Mouse (Mus musculus): ENCODE results near the gene Ccdc175.
A peak's percentile ranks its signal among the peaks of the same experiment; 100 is the strongest.

Gene Ccdc175

GRCm38 (mm10) chr12:72184929-72185328 lies at the start of gene Ccdc175:
Gene Ccdc175, minus strand, starts transcription at chr12:72185029.
- no peak for DNase-seq (ENCODE audit: low read depth)

- DNase-seq (ENCODE audit: low read depth), result no peak
These were observed 49.3 kb upstream of the Ccdc175 start for GRCm38 (mm10) chr12:72234151-72234550.

DNA sequence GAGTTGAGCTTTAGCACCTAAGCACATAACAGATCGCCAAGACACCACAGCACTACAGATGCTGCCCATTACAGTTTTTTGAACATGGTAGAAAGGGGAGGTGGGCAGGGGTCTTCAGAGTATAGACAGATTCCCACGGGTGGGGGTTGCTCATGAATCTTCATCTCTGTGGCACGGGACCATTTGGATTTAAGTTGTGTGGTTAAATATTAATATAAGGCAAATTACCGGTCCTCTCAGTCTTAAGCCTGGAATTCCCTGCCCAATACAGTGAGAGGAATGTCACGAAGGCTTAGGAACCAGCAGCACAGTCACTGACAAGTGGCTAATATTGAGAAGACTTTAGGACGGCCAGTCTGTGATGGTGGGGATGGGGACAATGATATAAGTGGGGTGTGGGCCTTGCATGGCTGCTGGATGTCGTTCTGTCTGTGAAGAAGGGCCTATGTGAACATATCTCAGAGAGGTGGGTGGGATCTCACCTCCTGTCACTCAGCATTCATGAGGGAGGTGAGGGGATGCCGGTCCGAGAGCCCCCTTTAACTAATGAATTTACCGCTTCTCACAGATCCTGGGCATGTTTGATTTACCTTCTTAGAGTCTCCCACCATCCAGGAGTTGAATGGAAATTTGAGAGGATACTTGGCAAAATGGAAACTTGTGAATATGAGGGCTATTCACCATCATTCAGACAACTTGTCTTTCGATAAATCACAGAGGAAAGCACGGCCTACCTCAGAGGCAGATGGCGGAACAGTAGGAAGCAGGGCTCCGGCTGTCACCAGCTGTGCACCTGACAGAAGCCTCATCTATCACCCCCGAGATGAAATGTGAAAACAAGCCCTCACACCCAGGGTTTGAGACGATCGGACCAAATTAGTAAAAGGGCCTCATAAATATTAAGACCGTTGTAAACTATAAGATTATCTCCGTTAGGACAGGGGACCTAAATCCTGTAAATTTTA lies 48.3 kb upstream of the Ccdc175 start:
- no peak for DNase-seq (ENCODE audit: low read depth)

DNA sequence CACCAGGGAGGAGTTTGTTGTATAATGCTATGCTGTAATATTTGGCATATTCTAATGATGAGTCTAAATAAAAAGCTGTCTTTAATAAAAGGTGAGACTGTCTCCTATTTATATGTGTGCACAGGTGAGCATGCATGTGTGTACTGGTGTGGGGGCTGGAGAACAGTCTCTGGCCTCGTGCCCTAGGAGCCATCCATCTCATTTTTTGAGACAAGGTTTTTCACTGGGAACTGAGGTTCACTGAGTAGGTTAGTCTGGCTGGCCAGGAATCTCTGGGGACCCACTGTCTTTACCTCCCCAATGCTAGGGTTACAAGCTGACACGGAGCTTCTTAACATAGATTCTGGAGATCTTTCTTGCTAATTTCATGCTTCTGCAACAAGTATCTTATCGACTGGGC lies 47.3 kb upstream of the Ccdc175 start:
- no peak for DNase-seq (ENCODE audit: low read depth)

GRCm38 (mm10) chr12:72229451-72230196 lies 44.8 kb upstream of the Ccdc175 start:
- no peak for DNase-seq (ENCODE audit: low read depth)

DNA sequence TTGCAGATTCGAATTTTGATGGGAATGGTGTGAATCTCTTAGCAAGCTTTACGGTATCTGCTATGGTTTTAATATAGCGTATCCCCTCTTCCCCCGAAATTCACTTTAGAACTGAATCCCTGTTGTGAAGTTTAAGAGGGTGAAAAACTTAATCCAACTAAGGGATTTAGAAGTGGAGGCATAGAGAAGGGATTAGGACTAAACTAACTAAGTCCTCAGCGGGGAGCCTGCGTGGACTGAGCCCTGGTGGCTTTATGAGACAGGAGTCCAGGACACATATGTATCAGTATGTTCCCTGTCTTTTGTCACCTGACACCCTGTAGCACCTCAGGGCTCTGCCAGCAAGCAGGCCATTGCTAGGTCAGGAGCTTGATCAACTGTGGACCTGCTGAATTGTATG lies 42.9 kb upstream of the Ccdc175 start:
- DNase-seq (ENCODE audit: low read depth), result no peak

DNA sequence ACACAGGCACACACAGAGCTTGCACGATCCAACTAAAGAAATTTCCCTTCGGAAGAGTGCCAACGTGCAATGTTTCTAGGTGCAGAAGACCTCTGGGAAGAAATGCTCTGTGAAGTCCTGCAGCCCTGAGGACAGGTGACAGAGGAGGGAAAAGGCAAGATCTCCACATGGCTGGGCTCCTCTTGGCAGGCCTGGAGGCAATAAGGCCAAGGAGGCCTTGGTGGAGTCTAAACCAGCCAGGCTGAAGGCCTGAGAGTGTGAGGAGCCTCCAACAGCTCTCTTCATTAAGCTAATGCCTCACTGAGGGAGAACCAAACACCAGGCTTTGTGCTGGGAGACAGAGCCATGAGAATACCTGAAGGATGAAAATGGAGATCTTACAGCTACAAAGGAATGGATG lies 40.5 kb upstream of the Ccdc175 start:
- no peak for DNase-seq (ENCODE audit: low read depth)

- DNase-seq (ENCODE audit: low read depth), result no peak
These were observed 38.8 kb upstream of the Ccdc175 start for GRCm38 (mm10) chr12:72223557-72224102.

DNA sequence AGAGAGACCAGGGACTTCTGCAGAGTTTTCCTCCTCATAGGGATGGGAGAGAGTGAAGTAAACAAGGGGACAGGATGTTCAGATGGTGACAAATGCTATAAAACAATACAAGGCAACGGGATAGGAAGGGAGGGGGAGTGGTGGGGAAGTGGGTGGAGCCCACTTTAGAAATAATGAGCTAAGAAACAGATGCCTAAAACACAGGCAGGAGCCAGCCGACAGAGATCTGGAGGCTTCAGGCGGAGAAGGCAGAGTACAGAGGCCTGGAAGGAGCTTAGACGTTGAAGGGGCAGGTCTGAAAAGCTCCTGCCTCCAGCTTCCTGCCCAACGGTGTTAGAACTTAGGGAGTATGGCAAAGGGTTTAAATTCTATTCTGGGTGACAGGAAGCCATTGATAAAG lies 28.7 kb upstream of the Ccdc175 start:
- DNase-seq (ENCODE audit: low read depth), result no peak

DNA sequence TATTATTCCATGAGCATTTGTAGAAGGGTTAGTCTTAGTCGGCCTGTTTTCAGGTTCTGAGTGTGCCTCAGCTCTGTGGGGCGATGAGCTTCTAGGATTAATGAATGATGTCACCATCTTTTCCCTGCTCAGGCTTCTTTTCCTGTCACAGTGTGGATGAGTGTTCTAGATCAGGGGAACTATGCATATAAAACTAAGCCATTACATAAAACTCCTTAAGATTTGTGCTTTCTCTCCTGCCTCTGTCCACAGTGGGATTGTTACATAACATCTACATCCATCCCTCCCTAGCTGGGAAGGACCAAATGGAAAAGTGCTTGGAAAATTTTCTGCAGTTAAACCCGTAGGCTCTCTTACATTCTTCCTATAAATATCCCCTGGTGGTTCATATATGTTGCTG lies 16.0 kb upstream of the Ccdc175 start:
- no peak for DNase-seq (ENCODE audit: low read depth)

DNA sequence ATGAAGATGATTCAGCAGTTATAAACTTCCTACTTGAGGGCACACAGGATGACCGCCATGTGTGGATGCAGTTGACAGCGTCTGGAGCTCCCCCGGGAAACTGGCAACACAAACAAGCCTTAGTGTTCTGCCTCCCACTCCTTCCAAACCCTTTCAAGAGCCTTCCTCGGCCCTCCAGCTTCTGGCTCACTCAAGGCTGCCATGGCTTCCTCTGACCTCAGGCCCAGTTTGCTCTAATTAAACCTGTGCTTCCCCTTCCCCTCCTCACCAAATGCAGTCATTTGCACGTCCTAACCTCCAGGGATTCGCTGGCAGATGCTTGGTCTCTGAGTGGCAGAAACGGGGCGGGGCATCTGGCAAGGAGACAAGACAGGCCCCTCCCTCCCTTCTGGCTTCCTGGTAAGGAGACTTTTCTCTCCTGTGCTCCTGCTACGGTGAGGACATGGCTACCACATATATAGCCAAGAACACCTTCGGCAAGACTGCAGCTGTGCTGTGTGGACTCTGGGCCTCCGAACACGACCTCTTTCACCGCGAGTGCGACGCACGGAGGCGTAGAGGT lies 13.2 kb upstream of the Ccdc175 start:
- no peak for DNase-seq (ENCODE audit: low read depth)

DNA sequence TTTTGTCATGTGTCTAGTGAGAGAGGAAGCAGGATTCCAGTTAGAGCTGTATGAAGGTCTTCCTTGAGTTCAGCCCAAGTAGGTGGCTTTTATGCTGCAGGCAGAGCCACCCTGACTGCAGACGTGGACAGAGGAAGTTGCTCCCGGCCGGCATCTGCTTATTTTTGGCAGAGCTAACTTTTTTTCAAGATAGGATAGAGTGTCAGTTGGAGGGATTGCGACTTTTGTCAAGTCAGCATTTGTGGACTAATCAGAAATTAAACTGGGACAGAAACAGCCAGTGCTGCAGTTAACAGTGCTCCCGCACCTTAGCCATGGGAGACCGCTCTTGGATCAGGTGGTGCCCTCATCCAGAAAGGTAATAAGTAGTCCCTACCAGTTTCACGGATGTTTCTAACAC lies 12.6 kb upstream of the Ccdc175 start:
- DNase-seq (ENCODE audit: low read depth), result no peak

- no peak for DNase-seq (ENCODE audit: low read depth)
These were observed 5.3 kb downstream of the Ccdc175 start for GRCm38 (mm10) chr12:72179561-72179960.

GRCm38 (mm10) chr12:72178322-72178721 lies 6.5 kb downstream of the Ccdc175 start:
- no peak for DNase-seq (ENCODE audit: low read depth)

GRCm38 (mm10) chr12:72158421-72158820 lies 26.4 kb downstream of the Ccdc175 start:
- peak; percentile 3 for DNase-seq (ENCODE audit: low read depth)

DNA sequence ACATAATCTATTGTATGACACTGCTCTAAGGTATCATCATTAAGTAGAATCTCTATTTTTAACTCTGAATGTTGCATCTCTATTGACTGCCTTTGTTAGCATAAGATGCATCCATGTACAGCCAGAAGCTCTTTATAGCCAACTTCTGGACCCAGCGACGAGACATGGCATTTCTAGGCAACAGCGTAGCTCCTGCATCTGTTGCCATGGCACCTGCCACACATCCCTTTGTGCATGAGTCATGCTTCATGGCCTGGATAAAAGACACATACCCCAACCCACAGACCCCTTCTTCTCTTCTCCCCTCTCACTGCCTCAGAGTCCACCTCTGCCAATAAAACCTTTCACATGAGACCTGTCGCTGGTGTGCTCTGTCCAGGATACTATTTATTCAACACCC lies 34.0 kb downstream of the Ccdc175 start:
- no peak for DNase-seq (ENCODE audit: low read depth)

GRCm38 (mm10) chr12:72129203-72129602 lies 55.6 kb downstream of the Ccdc175 start:
- no peak for DNase-seq (ENCODE audit: low read depth)

DNA sequence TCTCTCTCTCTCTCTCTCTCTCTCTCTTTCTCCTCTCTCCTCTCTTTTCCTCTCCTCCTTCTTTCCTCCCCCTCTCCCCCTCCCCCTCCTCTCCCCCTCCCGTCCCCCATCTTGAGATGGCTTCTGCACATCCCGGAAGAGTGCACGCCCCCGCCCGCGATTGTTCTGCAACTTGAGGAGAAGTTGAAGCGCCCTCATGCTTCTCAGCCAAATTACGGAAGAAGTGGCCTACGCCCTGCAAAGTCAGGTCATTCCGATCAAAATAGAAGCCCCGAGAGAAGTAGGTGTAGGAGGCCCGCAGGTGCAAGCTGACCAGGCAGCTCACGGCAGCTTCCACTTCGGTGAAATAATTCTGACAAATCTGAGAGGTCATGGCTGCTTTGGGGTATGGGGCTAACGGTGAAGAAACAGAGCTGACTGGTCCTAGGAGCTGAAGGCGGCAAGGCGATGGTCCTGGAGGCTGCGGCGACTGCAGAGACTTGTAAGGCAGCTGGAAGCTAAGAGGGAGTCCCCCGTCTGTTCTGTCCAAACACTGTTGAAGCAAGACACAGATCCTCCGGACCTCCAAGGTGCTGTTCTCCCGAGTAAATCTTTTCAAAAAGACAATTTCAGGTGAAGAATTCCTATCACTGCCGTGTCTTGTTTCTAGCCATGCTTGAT lies 69.0 kb downstream of the Ccdc175 start:
- no peak for DNase-seq (ENCODE audit: low read depth)

GRCm38 (mm10) chr12:72115126-72115525 lies 69.7 kb downstream of the Ccdc175 start:
- peak; percentile 61 for DNase-seq (ENCODE audit: low read depth)

DNA sequence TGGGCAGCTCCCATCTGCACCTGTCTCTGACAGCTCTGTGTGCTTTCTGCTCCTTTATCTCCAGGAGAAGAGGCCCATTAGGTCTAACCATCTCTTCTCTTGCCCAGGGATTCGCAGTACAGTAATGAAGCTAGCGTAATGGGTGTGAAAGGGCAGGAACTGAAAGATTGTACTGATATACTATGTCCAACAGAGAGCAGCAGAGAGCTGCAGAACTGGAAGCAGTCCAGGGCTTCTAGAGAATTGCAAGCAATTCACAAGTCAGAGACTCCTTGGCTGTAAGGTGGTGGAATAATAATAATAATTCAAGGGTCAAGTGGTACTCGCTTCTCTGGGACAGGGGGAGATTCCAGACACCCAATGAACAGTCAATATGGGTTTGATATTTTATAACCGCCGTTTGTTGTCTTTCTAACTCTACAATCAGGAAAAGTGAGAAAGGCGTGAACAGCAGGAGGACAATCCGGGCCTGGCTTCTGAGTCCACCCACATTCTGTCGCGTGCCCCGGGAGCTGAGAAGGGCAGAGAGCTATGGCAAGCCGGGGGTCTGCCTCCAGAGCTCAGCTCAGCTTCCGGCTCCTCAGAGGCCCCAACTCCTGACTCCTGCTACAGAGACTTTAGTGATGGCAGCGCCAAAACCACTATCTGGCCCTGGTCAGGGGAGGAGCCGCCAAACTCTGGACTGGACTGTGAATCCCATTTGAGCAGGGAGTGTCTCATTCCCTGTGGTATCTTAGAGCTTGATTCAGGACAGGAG lies 80.1 kb downstream of the Ccdc175 start:
- peak; percentile 92 for DNase-seq (ENCODE audit: low read depth)

GRCm38 (mm10) chr12:72104027-72104426 lies 80.8 kb downstream of the Ccdc175 start:
- no peak for DNase-seq (ENCODE audit: low read depth)
